Mouse (Mus musculus) CD4-positive, CD25-positive, alpha-beta regulatory T cell, adult 4 months (primary cell): ENCODE measurements at regions not wholly inside any gene's neighbourhood (a gene's known extent, or its start where the extent isn't known, plus 50 kb on each side); places are given as distances from the start of the nearest gene placed in this dataset.

Experiments used
- ATAC-seq: one replicate; pipeline ENCODE4 v1.8.0; 2017

GRCm38 (mm10) chr3:159689743-159690142 is 90.8 kb downstream of the Rpe65 start:
- no peak for ATAC-seq

DNA sequence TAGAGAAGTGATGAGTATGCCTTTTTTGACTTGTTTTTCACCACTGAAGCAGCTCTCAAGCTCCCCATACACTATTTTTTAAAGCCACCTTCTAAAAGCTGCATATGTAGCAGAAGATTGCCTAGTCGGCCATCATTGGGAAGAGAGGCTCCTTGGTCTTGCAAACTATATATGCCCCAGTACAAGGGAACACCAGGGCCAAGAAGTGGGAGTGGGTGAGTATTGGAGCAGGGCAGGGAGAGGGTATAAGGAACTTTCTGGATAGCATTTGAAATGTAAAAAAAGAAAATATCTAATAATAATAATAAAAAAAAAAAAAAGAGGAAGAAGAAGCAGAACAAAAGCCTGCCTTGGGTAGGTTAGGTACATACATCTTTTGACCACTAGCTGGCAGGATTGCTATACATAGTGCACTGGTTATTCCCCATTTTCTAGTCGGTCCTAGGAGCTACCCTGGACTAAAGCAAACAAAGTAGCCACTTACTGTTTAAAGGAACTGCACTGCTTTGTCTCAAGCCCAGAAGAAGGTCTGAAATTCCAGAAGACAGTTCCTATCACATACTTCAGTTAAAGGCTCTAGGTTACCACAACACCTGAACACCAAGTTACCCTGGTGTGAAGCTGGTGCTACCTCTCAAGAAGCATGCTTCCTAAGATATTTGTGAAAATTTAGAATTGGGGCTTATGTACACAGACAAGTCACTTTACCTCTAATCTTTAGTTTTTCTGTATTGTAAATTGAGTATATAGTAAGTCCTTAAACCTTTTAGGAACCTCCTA is 114.9 kb upstream of the Wls start:
- peak; percentile 41 for ATAC-seq

DNA sequence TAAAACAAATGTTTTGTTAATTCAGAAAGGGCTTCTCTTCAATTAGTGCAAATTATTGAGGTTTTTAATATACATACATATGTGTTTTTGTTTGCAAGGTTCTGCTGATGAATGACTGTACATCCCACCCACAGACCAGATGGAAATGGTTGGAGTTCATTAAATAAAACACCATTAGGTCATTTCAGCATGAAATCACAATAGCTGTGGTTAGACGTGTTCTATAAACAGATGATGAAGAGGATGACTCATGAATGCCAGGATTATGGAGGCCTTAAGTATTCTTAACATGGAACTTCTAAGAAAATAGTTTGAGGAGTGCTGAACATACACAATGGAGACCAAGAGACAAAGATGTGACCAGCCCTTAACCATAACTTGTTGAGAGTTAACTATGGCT is 107.3 kb upstream of the Wls start:
- ATAC-seq = no peak

DNA sequence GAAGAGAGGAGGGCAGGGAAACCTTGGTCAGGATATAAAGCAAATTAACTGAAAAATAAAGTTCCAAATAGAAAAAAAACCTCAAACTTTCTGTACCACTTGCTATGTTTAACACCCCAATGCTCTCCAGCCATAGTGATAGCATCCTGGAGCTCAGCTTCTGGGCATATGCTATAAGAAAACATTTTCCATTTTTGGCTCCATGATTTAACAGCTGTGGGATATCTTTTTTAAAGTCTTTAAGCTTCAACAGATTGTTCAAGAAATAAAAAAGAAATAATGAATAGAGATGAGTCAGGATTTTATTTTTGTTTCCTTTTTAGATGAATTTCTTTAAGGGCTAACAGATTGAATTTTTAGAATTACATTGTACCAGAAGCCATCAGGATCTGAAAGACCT is 106.3 kb upstream of the Wls start:
- ATAC-seq = no peak

DNA sequence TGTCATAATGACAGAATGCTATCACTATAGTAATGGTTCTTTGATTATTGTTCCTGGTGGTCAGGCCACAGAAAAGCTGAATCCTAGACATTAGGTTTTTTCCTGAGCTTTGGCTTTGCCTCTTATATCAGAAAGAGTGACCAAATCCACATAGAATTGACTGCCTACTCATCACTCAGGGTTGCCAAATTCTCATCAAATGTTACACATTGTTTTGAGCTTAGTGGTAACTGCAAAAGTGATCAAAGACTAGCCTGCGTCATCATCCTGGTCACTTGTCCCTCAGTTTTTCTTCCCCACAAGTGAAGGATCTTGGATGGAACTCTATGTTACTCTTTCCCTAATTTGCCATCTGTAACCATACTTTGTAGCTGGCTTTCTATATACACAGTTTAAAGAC is 104.9 kb upstream of the Wls start:
- no peak for ATAC-seq

DNA sequence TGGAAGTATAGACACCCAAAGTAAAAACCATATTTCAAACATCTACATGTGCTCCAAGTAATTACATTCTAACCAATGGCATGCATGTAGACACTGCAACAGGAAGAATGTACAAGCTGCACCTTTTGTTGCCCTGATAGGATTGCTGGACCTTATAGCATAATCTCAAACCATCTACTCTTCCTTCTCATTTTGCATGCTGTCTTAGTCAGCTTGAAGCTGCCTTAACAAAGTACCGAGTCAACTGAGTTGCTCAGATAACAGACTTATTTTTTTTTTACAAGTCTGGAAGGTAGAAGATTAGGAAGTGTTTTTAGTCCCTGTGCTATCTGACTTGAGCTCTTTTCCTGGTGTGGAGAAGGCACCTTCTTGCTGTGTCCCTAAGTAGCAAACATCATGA is 103.4 kb upstream of the Wls start:
- ATAC-seq = no peak

- no peak for ATAC-seq
Observed at GRCm38 (mm10) chr3:159740600-159741279, 98.7 kb upstream of the Wls start.

GRCm38 (mm10) chr3:159741816-159742215 is 97.7 kb upstream of the Wls start:
- no peak for ATAC-seq

GRCm38 (mm10) chr3:159759740-159760139 is 79.7 kb upstream of the Wls start:
- no peak for ATAC-seq

GRCm38 (mm10) chr3:159760293-159760692 is 79.2 kb upstream of the Wls start:
- no peak for ATAC-seq

DNA sequence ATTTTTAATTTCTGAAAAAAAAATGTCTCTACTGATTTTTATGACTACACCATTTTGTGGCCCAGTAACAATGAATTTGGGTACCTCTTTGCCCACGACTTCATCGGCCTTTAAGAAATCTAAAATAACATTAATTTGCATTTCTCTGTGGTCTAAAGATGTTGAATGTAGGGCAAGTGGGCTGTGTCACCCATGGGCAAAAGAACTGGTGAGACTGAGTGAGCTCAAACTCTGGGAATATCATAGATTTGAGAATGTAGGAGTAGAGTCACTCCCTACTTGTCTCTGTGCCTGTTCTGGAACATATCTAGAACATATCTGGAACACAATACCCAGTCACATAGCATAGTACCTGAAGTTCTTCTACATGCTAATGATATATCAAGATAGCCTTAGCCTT is 78.5 kb upstream of the Wls start:
- ATAC-seq = no peak

DNA sequence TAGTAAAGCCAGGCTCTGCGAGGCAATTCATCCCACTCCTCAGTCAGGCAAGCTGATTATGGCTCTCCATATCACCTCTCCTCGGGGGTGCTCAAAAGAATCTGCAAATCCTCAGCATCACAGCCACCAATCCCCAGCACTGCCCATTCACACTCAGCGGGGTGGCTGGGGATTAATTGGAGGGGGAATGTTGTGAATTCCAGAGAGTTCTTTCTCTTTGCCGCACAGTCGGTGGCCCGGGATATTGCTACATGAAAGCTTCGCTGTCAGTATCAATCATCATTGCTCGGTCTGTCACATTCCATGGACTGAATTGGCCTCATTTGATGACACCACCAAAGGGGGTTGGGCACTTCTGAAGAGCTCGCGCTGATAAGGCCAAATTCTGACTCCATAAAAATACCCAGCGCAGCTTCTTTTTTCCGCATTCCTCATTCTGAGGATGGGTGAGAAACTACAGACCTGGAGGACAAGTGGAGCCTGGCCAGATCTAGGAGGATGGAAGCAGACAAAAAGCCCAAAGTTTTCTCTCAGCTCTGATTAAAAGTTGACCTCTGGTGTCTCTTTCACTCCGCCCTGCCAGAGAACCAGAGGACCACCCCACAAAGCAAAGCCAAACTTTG is 57.1 kb upstream of the Wls start:
- ATAC-seq = no peak

GRCm38 (mm10) chr3:159787776-159788175 is 51.7 kb upstream of the Wls start:
- ATAC-seq = no peak
